Mouse (Mus musculus) midbrain, embryonic 14.5 days (tissue): ENCODE results near the gene Fam155a. TPM values are rescaled to one million over a fixed set of nuclear protein-coding genes. Genes with fewer than 3 reads are reported as not detected.
A peak's percentile ranks its signal among the peaks of the same experiment; 100 is the strongest.

Experiments used
- ATAC-seq: fragments of 200-750 bp; cut with Nextera tagmentation; 2 replicates; pipeline ENCODE4 v1.8.0; 2017; ENCODE audit warnings: moderate number of reproducible peaks, moderate library complexity; ENCODE audit not compliant: low FRiP score, low TSS enrichment
- DNase-seq: peaks from one replicate; pipeline ENCODE4 v3.0.0-alpha.2; 2015
- H3K27ac ChIP-seq: fragments of 300-500 bp; sonication (generic); replicated peaks from 2 replicates; pipeline ENCODE4 v1.5.1; 2014; ENCODE audit warnings: mild to moderate bottlenecking, low read depth, low read length, moderate library complexity
- H3K27me3 ChIP-seq: fragments of 300-500 bp; sonication (generic); 2 replicates; pipeline ENCODE4 v1.6.1; 2014; ENCODE audit warnings: low read length, control low read depth, mixed read lengths; ENCODE audit not compliant: control insufficient read depth, insufficient read depth
- H3K36me3 ChIP-seq: fragments of 300-500 bp; sonication (generic); 2 replicates; pipeline ENCODE4 v1.6.1; 2014; ENCODE audit warnings: low read length, control low read depth; ENCODE audit not compliant: control insufficient read depth, insufficient read depth
- H3K4me1 ChIP-seq: fragments of 300-500 bp; sonication (generic); 2 replicates; pipeline ENCODE4 v1.6.1; 2014; ENCODE audit warnings: mild to moderate bottlenecking, antibody characterized with exemption, low read length, control low read depth; ENCODE audit not compliant: control insufficient read depth, insufficient read depth
- H3K4me2 ChIP-seq: fragments of 300-500 bp; sonication (generic); 2 replicates; pipeline ENCODE4 v1.6.1; 2014; ENCODE audit warnings: mild to moderate bottlenecking, low read length, moderate library complexity
- H3K4me3 ChIP-seq: fragments of 300-500 bp; sonication (generic); replicated peaks from 2 replicates; pipeline ENCODE4 v1.5.1; 2014; ENCODE audit warnings: low read depth, low read length
- H3K9ac ChIP-seq: fragments of 300-500 bp; sonication (generic); replicated peaks from 2 replicates; pipeline ENCODE4 v1.6.1; 2014; ENCODE audit warnings: mild to moderate bottlenecking, low read length, moderate library complexity
- H3K9me3 ChIP-seq: fragments of 300-500 bp; sonication (generic); 2 replicates; pipeline ENCODE4 v1.6.1; 2016; ENCODE audit warnings: low read length, control low read depth, mixed read lengths; ENCODE audit not compliant: control insufficient read depth
- WGBS: fragments of 180-500 bp; shearing (Covaris S2); extraction: QIAGEN DNeasy Blood & Tissue Kit; methylation state at CpG from one replicate; pipeline ENCODE4 v1.1.7; 2014; 5-methylcytosine and 5-hydroxymethylcytosine counted together
- polyA plus RNA-seq: library from polyadenylated mRNA; unstranded; fragments of >200 nt; fragmentation: Nextera tagmentation; extraction: Ambion mirVana; gene quantifications from 2 replicates; pipeline ENCODE4 v1.2.1, GENCODE M21; 2014

The Fam155a gene
- polyA plus RNA-seq, 1 experiment from 2014 or later: 30.2 TPM

DNA sequence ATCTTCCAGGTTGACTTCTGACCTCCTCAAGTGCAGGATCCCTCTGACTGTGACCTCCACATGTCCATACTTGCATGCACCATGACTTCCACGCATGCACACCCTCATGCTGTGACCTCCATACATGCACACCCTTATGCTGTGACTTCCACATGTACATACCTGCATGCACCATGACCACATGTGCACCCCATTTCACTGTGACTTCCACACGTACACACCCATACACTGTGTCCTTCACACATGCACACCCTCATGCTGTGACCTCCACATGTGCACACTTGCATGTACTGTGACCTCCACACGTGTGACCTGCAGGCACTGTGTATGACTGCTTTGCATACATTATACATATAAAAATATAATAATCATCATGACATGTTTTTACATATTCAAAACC is 570.9 kb downstream of the Fam155a start:
- 85% methylated on average over 3 of the region's 3 CpGs for WGBS
- H3K36me3 ChIP-seq: no peaks in the 10 kb centered on the region

DNA sequence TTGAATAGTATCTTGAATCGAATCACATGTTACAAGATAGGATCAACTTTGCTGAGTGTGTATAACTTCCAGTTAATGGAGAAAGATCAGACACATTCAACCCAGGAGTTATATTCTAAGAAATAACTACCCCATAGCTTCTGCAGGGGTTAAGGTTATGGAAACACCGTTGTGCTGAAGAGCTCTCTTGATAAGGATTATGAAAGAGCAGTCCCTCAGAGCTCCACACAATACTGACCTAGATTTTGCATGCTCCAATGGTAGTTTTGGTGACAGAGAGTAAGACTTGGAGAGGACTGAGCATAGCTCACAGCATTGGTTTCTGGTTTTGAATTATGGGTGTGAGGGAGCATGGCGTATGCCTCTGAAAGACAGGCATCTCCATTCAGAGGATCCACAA is 579.3 kb downstream of the Fam155a start:
- Histone ChIP-seq H3K27ac (no peak overlapping the region), H3K36me3 (no peaks in the 10 kb centered on the region), H3K4me2 (no peak overlapping the region), H3K27me3 (no peaks in the 10 kb centered on the region), H3K9ac (no peak overlapping the region), H3K4me3 (no peak overlapping the region), H3K4me1 (no peaks in the 10 kb centered on the region), H3K9me3 (no peaks in the 10 kb centered on the region)
- 92% methylated on average over 3 of the region's 3 CpGs for WGBS
- ATAC-seq (no peak), DNase-seq (no peak)

More for the DNA sequence above, 570.9 kb downstream of the Fam155a start:
- H3K9me3 ChIP-seq: no peaks in the 10 kb centered on the region
- no peaks in the 10 kb centered on the region for H3K27me3 ChIP-seq
- H3K9ac ChIP-seq: no peak overlapping the region
- H3K27ac ChIP-seq: no peak overlapping the region
- H3K4me2 ChIP-seq: no peak overlapping the region
- H3K4me3 ChIP-seq: no peak overlapping the region
- DNase-seq (no peak), ATAC-seq (no peak)
- H3K4me1 ChIP-seq: no peaks in the 10 kb centered on the region

DNA sequence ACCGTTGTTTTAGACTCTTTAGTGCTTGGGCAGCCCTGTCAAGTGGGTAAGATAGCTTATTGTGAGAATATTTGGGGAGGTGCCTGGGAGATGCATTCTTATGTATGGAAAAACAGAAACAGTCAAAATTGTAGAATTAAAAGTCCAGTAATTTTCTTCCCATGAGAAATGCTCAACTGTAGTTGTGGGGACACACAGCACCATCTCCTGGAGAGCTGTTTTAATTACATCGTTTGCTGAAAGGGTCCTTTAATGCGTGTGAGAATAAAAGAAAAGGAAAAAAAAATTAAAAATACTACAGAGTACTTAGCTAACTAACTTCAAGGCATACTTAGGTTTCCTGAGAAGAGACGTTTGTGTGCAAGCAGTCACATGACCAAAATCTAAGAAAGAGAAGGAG is 582.3 kb downstream of the Fam155a start:
- DNase-seq: peak; percentile 63
- no peak overlapping the region for H3K4me2 ChIP-seq
- no peaks in the 10 kb centered on the region for H3K4me1 ChIP-seq
- H3K9me3 ChIP-seq: no peaks in the 10 kb centered on the region
- 43% methylated on average over 4 of the region's 4 CpGs for WGBS
- no peaks in the 10 kb centered on the region for H3K36me3 ChIP-seq
- no peaks in the 10 kb centered on the region for H3K27me3 ChIP-seq
- no peak overlapping the region for H3K4me3 ChIP-seq
- ATAC-seq: no peak
- no peak overlapping the region for H3K9ac ChIP-seq
- no peak overlapping the region for H3K27ac ChIP-seq

DNA sequence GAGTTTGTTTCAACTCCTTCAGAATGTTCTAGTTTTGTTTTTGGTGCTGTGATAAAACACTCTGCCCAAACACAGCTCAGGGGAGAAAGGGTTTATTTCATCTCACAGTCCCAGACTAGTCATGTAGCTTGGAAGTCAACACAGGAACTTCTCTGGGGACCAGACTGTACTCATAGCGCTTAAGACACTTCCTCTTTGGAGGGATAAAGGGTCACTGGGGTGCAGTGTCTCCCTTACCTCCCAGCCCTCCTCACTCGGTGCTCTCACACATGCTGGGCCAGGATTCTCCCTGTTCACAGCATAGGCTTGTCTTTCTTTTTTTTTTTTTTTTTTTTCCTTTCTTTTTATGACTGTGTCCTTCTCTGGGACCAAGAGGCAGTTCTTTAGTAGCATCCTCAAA is 585.8 kb downstream of the Fam155a start:
- WGBS: 69% methylated on average over 2 of the region's 2 CpGs
- Histone ChIP-seq H3K27me3 (no peaks in the 10 kb centered on the region), H3K36me3 (no peaks in the 10 kb centered on the region), H3K9me3 (no peaks in the 10 kb centered on the region), H3K27ac (no peak overlapping the region), H3K4me1 (no peaks in the 10 kb centered on the region), H3K4me3 (no peak overlapping the region), H3K4me2 (no peak overlapping the region), H3K9ac (no peak overlapping the region)
- ATAC-seq: no peak
- DNase-seq: no peak

DNA sequence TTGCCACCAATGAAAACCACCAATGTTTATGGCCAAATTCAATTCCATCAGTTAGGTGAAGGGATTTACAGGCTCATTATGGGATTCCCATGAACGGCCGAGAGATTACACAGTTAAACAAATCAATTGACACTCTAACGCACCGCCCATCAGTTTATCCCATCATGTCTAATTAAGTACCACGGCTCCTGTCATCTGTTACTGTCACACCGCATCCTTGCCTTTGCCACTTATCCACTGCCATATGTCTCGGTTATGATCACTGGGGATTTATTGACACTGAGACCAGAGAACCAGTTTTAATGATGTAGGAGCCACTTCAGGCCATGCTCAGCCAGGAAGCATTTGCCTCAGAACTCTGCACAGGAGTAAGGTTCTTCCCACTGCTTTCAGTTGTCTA is 588.5 kb downstream of the Fam155a start:
- DNase-seq: no peak
- H3K9me3 ChIP-seq: no peaks in the 10 kb centered on the region

DNA sequence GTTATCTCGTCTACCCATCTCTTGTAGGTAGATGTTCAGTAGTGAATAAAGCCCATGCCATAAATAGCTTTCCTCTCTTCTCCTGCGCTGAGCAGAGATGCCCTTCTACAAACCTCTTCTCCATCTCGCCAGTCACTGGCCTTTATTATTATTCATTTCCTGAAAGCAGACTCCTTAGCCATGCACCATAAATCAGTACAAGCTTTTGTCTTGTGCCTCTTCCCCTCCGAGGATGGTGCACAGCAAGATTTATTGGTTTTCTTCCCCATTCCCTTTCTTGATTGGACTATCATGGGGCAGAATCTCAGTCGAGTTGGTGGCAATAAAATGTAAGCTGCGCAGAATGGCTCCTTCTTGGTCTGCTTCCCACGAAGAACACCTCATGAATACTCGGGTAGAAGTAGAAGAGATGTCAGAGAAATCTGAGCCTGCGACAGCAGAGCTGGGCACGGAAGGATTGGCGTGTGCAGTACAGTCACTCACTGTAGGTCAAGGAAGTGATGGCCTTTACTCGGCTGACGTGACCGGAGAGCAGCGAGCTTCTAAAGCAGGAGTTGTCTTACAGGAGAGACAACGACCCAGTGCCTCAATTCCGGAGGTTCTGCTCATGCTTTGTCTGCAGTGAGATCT is 590.2 kb downstream of the Fam155a start:
- DNase-seq: no peak
- H3K9me3 ChIP-seq: no peaks in the 10 kb centered on the region

More for the DNA sequence above, 588.5 kb downstream of the Fam155a start:
- Histone ChIP-seq H3K4me3 (no peak overlapping the region), H3K36me3 (no peaks in the 10 kb centered on the region), H3K4me1 (no peaks in the 10 kb centered on the region), H3K27me3 (no peaks in the 10 kb centered on the region), H3K4me2 (no peak overlapping the region), H3K27ac (no peak overlapping the region), H3K9ac (no peak overlapping the region)
- 62% methylated on average over 7 of the region's 7 CpGs for WGBS
- ATAC-seq: no peak

DNA sequence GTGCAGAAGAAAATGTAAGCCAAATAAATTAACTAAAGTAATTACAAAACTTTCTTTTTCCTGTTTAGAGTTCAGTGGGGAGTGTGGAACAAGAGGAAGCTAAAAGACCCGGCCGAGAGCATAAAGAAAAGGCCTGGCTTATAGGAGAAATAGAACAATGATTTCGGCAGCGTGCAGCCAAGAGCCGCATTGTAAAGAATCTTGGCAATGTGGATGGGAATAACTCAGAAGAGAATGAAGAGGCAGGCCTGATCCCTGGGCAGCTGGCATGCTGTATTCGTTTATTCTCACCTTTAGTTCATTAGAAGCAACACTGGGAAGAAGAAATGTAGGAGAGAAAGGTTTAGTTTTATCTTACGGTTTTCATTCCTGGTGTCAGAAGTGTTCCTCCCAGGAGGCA is 594.0 kb downstream of the Fam155a start:
- H3K4me3 ChIP-seq: no peak overlapping the region
- no peaks in the 10 kb centered on the region for H3K9me3 ChIP-seq
- H3K4me1 ChIP-seq: no peaks in the 10 kb centered on the region
- DNase-seq (no peak), ATAC-seq (no peak)
- H3K36me3 ChIP-seq: no peaks in the 10 kb centered on the region
- H3K27me3 ChIP-seq: no peaks in the 10 kb centered on the region
- H3K4me2 ChIP-seq: no peak overlapping the region
- H3K27ac ChIP-seq: no peak overlapping the region
- WGBS: 45% methylated on average over 7 of the region's 7 CpGs
- no peak overlapping the region for H3K9ac ChIP-seq

More for the DNA sequence above, 590.2 kb downstream of the Fam155a start:
- Histone ChIP-seq H3K9ac (no peak overlapping the region), H3K27me3 (no peaks in the 10 kb centered on the region), H3K36me3 (no peaks in the 10 kb centered on the region), H3K4me1 (no peaks in the 10 kb centered on the region), H3K27ac (no peak overlapping the region), H3K4me3 (no peak overlapping the region), H3K4me2 (no peak overlapping the region)
- no peak for ATAC-seq
- 91% methylated on average over 17 of the region's 17 CpGs for WGBS

DNA sequence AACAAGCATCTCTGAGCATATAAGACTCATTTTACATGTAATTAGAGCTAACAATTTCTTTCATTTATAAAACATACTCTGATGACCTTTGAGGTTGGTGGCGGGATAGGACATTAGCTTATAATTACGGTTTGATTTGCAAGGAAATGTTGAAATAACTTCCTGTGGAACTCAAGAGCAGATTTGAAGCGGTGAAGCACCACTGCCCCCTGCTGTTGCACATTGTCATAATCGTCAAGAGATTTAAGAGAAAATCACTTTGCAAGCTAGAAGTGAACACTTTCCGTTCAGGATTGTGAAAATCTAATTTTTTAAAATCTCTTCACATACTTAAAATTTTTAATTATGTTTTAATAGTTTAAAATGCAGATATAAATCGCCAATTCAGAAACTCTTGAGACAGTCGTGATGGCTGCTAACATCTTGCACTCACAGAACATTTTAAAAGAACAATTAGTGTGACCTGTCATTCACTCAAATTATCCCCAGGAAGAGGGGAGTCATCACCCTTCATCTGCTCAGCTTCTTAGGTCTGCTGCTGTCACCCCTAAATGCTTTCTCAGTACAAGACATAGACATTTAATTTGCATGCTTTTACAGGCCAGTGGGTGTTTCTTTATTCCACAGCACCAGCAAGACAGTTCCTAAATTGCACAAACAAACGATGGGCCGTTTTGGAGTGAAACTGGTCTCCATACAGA is 595.9 kb downstream of the Fam155a start:
- no peak overlapping the region for H3K4me3 ChIP-seq
- DNase-seq: peak; percentile 94
- H3K9me3 ChIP-seq: no peaks in the 10 kb centered on the region
- H3K9ac ChIP-seq: no peak overlapping the region
- H3K4me1 ChIP-seq: no peaks in the 10 kb centered on the region
- H3K27ac ChIP-seq: no peak overlapping the region
- no peak overlapping the region for H3K4me2 ChIP-seq
- ATAC-seq: no peak
- no peaks in the 10 kb centered on the region for H3K36me3 ChIP-seq
- no peaks in the 10 kb centered on the region for H3K27me3 ChIP-seq
- WGBS: 38% methylated on average over 9 of the region's 9 CpGs

DNA sequence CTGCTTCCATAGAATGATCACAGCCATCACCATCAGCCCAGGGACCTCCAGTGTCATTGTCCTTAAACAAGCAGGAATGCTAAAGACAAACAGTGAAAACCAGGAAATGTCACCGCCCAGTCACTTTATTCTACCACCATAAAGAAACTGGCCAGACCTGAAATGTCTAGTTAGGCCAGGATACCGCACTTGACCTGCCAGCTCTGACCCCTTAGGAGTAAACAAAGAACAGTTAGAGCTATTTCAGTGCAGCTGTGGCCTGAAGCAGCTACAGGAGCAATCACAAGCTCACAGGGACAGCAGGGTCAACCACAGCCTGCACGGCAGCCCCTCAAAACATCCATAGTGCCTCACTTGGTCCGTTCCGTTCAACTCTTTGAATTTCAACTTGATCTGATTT is 599.1 kb downstream of the Fam155a start:
- no peaks in the 10 kb centered on the region for H3K36me3 ChIP-seq
- H3K4me3 ChIP-seq: no peak overlapping the region
- DNase-seq (no peak), ATAC-seq (no peak)
- no peak overlapping the region for H3K27ac ChIP-seq
- H3K4me2 ChIP-seq: no peak overlapping the region
- no peaks in the 10 kb centered on the region for H3K27me3 ChIP-seq
- no peak overlapping the region for H3K9ac ChIP-seq
- 92% methylated on average over 5 of the region's 5 CpGs for WGBS
- no peaks in the 10 kb centered on the region for H3K9me3 ChIP-seq
- no peaks in the 10 kb centered on the region for H3K4me1 ChIP-seq
